Mouse (Mus musculus) heart, adult 9 months (tissue): ENCODE results near the gene Ddrgk1.
"Not testable (repeated sequence)": the region's sequence is repeated elsewhere in the genome, so short reads cannot be mapped to it uniquely, and the experiment has no call there.

Experiments
- DNase-seq, 2 experiments: peaks; one replicate each; pipeline ENCODE4 v3.0.0; 2022; ENCODE audit warnings: low spot score in 2 of 2

Gene Ddrgk1

GRCm38 (mm10) chr2:130653760-130654159 lies 10.7 kb downstream of the Ddrgk1 start:
- DNase-seq: no peak

GRCm38 (mm10) chr2:130653303-130653702 lies 11.2 kb downstream of the Ddrgk1 start:
- no peak for DNase-seq

GRCm38 (mm10) chr2:130649028-130649427 lies 15.4 kb downstream of the Ddrgk1 start:
- DNase-seq: not testable (repeated sequence)

GRCm38 (mm10) chr2:130645198-130645597 lies 19.3 kb downstream of the Ddrgk1 start:
- no peak for DNase-seq

GRCm38 (mm10) chr2:130642684-130643369 lies 21.6 kb downstream of the Ddrgk1 start, which contains the start of gene Lzts3:
TSS of gene Lzts3 (minus strand) at chr2:130642803.
- DNase-seq: peak; percentile 90 to 91

- DNase-seq: no peak
Observed at GRCm38 (mm10) chr2:130642197-130642660, 22.2 kb downstream of the Ddrgk1 start.

- no peak for DNase-seq
Observed at GRCm38 (mm10) chr2:130641351-130642025, 23.0 kb downstream of the Ddrgk1 start.

- DNase-seq: no peak
Observed at GRCm38 (mm10) chr2:130639276-130639675, 25.2 kb downstream of the Ddrgk1 start.

- DNase-seq: no peak
Observed at GRCm38 (mm10) chr2:130638101-130638611, 26.3 kb downstream of the Ddrgk1 start.

- no peak for DNase-seq
Observed at GRCm38 (mm10) chr2:130635847-130636246, 28.6 kb downstream of the Ddrgk1 start.

GRCm38 (mm10) chr2:130634739-130635411 lies 29.6 kb downstream of the Ddrgk1 start:
- DNase-seq: no peak

GRCm38 (mm10) chr2:130634006-130634738 lies 30.3 kb downstream of the Ddrgk1 start:
- DNase-seq: no peak

GRCm38 (mm10) chr2:130632887-130633675 lies 31.4 kb downstream of the Ddrgk1 start:
- no peak for DNase-seq

- DNase-seq: no peak
Observed at GRCm38 (mm10) chr2:130632416-130632815, 32.0 kb downstream of the Ddrgk1 start.

GRCm38 (mm10) chr2:130629839-130630203 lies 34.6 kb downstream of the Ddrgk1 start, which contains the start of the genes Fastkd5 and Ubox5:
TSS of gene Fastkd5 (minus strand) at chr2:130630027.
TSS of gene Ubox5 (minus strand) at chr2:130630038.
- DNase-seq: peak; percentile 82 to 91

GRCm38 (mm10) chr2:130629080-130629838 lies 35.2 kb downstream of the Ddrgk1 start:
- DNase-seq: no peak

- DNase-seq: no peak
Observed at GRCm38 (mm10) chr2:130628424-130628823, 36.0 kb downstream of the Ddrgk1 start.

- DNase-seq: no peak
Observed at GRCm38 (mm10) chr2:130618972-130619371, 45.5 kb downstream of the Ddrgk1 start.

- DNase-seq: no peak
Observed at GRCm38 (mm10) chr2:130613091-130613490, 51.4 kb downstream of the Ddrgk1 start.
